Mouse (Mus musculus) ES-CJ7 (cell line): ENCODE data around the gene Spon1.

ENCODE experiments used
- DNase-seq: peaks from one replicate; pipeline ENCODE4 v3.0.0; 2011; ENCODE audit warnings: low read depth, low spot score

Gene Spon1

DNA sequence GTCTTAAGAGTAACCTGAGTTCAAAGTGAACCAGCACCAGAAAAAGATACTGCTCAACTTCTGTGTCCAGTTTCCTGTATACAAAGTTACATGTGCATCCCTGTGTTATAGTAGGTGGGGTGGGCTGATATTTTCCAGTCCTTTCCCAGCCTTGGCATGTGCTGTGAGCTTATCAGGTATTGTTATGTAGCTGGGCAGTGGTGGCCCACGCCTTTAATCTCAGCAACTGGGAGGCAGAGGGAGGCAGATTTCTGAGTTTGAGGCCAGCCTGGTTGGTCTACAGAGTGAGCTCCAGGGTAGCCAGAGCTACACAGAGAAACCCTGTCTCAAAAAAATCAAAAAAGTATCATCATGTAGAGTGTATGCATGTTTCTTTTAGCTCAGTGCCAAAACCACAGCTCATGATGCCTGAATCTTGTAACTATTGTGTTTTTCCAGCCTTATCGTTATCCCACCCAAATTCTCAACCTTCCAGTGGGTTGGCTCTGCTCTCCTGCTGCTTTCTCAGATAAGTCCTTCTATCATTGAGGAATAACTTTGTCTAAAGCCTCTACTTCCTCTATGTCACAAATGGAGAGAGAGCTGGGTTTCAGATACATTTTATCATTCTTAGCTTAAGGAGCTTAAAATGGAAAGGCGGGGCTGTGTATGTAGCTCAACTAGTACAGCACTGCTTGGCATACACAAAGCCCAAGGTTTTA is 137.5 kb downstream of the Spon1 start:
- DNase-seq: no peak

DNA sequence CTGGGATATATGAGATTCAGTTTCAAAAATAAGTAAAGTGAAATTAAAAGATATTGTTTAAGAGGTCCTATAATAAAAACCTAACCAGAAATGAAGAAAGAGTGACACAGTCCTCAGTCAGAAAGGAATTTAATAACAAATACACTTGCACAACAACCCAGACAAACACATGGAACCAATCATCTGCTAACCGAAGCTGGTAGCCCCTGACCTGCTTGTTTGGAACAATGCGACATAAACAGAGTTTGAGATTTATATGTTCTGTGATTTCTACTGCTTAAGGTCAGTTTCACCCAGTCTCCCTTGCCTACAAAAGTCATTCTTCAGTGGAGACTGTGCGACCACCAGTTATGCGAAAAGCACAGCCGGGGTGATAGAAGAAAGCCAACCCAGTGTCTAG is 138.1 kb downstream of the Spon1 start:
- DNase-seq: no peak

DNA sequence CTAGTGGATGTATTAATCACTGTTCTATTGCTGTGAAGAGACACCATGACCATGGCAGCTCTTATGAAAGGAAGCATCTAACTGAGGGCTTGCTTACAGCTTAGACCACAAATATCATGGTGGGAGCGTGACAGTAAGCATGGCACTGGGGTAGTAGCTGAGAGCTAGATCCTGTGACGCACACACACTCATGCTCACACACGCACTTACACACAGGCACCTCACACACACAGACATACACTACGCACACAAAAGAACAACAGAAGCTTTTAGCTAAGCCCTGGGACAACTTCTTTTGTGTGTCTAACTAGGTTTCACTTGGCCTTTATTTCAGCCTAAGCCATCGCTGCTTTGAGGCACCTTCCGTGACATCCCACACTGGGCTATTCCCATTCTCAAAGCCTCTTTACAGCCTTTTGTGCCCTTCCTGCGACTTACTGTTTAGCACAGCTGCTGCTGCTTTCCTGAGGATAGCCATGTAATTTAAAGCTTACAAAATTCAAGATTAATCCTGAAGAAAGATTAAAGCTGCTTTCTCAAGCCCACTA is 138.6 kb downstream of the Spon1 start:
- DNase-seq: no peak

DNA sequence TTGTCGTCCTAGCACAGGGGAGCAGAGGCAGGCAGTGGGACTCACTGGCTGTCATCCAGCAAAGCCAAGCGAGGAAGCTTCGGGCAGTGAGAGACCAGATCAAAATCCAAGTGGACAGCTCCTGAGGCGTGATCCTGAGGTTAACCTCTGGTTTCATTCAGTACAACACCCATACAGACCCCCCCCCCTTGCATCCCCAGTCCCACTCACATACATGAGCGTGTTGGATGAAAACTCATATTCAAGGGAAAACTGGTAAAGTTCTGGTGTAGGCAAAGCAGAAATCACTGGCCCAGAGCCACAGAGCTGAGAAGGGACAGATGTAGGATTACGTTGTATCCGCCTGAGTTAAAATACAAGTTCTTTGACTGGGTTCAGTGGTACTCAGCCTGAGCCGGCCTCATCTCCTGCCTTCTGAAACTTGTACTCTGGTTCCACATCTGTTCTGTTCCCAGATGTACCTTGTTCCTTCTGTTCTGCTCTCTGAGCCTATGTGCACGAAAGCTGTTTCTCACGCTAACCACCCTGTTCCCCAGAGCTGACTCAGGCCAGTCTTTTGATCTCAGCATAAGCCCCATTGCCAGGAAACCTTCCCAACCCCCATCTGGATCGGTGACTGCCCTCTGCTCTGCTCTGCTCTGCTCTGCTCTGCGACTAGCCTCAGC is 143.5 kb downstream of the Spon1 start:
- peak; percentile 43 for DNase-seq

DNA sequence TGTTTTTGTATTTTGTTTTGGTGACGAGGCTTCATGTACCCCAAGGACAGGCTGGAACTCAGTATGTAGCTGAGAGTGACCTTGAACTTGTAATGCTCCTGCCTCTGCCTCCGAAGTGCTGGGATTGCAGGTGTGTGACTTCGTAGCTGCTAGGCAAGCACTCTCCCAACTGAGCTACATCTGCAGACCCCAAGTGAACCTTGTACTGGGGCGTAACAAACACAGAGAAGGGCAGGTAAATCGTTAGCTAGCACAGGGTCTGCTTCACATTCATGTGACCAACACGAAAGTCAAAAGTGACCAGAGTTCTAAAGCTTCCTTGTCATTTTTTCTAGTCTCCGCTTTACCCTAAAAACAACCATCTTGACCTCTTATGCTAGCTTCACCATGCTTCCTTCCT is 145.1 kb downstream of the Spon1 start:
- DNase-seq: peak; percentile 38

DNA sequence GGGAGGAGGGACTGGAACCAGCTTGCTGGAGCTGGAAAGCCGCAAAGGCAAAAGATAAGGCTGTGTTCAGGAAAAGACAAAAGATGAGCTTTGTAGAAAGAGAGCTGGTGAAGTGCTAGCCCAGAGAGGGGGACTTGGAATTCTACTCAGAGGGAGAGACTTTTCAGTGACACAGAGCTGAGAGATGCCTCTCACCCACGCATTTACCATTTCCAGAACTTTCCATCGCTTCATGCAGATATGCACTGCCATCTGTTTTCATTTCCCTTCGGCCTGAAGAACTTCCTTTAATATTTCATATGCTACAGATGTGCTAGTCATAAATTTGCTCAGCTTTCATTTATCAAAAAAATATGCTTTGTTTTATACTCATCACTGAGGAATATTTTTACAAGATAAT is 150.1 kb downstream of the Spon1 start:
- DNase-seq: no peak

DNA sequence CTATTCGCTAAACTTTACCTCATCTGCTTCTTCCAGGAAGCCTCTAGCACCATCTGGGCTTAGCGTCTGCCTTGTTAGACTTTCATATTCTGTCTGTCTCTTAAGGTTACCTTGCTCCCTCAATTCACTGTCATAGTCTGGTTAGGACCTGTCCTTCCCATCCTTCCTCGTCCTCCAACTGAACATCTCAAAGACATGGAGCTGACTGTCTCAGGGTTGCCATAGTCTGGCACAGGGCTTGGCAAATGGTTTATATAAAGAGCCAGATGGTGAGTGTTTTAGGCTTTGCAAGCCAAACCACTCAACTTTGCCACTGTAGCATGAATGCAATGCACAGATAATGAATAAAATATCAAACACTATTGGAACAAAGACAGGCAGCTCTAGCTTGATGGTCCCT is 153.1 kb downstream of the Spon1 start:
- DNase-seq: no peak

DNA sequence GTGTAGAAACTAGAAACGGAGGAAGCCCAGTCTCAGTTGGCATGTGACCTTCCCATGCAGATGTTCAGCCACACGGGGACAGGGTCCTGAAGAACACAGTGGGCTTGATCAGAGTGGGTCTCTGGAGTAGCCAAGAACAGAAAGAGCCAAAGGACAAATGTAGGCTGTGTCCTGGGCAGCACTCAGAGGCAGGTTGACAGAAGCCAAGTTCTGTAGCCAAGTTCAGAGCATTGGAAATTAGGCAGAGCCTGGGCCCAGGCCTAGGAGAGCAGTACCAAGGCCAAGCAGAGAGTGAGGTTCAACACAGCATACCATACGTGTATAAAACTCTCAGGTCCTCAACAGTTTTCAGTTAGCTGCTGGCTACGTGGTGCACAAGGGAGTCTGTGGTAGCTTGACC is 153.7 kb downstream of the Spon1 start:
- no peak for DNase-seq

DNA sequence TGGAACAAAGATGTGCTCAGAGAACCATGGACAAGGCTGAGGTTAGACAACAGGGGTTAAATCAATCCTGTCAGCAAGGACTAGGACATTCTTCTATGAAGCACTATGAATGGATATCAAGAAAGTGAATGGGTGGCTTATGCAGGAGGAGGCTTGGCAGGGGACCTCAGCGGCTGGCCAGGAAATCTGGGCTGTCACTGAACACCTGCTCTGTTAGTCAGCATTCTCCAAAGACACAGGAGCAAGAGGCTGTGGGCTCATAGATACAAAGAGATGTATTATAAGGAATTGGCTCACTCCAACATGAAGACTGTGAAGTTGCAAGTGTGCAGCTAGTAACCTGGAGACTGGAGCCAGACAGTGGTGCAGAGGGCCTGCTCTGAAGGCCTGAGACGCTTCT is 154.3 kb downstream of the Spon1 start:
- no peak for DNase-seq

DNA sequence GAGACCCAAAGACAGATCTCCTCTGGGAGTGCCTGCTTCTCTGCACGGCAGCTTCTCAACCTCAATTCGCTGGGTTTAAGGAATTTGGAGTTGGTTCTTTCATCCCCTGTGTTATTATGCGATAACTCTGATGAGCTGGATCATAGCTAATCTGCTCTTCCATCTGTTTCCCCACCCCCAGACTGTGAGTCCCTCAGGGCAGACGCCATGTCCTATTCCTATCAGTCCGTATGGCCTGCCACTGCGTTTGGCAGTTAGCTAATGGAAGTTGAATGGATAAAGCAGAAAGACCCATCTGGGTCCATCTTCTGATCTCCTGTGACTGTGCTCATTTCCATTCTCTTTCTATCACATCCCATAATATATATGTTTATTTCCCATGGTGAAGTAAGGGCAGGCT is 158.8 kb downstream of the Spon1 start:
- DNase-seq: no peak

DNA sequence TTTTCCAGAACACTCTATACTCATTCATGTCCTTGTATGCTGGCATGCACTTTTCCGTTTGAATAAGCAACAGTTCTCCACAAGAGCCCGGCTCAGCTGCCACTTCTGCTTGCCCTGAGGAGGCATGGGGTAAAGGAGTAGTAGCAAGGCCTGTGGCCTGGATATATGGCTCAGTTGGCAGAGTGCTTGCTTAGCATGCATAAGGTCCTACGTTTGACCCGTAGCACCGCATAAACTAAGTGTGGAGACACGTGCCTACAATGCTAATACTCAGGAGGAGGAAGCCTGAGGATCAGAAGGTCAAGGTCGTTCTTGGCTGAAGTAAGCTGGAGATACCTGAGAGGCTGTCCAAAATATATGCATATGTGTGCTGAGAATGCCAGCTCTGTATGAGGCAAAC is 185.1 kb downstream of the Spon1 start:
- no peak for DNase-seq

DNA sequence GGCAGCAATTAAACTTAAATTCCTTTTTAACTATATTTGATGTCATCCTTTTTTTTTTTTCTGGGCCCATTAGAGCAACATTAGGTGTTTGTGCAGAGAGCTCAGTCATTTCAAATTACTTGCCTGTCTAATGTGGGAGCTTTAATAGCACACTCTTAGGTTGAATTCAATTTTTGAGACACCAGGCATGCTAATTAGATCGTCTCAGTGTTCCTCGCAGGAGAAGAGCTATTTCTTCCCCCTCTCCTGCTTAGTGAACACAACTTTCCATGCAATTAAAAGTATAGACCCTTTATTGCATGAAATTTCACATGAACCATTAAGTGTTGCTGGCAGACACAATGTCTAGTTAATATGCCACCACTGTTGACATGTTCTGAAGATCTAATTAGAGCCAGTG is 189.6 kb downstream of the Spon1 start:
- DNase-seq: no peak

DNA sequence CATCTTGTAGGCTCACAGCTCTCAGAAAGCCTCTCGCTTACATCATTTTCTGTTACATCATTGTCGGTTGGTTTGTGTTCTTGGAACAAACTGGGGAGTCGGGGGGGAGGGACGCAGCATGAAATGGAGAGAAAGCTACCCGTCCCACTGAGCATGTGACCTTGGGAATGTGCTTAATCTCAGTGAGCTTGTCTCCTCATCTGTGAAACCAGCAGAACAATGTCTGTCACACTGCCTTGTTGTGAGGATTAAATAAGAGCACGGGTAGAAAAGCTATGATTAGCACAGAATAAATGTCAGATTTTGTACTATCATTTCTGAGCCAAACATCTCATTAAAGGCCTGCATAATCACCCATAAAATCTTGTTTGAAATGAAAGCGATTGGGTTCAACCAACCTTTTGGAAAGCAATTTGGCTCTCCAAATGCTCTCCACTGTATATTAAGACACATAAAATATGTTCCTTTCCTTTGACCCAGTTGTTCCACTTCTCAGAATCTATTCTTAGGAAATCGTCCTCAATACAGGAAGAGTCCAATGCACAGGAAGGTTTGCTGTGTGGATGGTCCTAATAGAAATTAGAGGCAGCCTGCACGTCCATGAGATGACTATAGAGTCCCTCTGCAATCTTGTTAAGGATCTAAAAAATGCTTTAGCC is 195.2 kb downstream of the Spon1 start:
- DNase-seq: no peak

DNA sequence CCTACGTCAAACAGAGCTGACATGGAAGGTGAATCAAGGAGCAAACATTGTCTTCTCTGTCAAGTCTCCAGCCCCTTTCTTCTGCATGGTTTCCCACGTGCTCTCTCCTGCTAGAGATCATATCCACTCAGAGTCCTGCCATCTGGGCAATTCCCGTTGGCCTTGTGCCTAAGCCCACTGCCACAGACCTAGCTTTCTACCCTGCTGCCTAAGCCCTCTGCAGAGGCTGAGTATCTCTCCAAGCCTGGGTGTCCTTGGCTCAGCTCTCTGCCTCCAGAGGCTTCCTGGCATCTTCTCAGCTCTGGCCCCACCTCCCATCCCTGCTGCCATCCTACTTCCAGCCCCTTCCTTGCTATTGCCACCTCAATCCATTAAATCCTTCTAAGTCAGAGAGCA is 195.7 kb downstream of the Spon1 start:
- no peak for DNase-seq

DNA sequence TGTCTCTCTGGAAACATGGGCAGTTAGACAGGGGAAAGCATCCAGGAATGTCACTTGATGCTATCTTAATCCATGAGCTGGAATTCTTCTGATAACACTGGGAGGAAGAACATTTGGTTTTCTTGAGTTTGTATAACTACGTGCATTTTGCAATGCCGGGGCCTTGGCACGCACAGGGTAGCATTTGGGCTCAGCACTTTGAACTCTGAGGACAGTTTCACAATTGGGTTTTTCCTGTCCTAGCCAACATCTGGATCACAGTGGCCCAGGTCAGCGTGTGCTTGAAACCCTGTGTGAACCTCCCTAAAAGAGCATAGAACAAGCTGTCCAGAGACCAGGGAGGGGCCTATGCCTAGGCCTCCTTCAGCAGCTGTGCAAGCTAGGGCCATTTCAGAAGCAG is 196.3 kb downstream of the Spon1 start:
- no peak for DNase-seq

DNA sequence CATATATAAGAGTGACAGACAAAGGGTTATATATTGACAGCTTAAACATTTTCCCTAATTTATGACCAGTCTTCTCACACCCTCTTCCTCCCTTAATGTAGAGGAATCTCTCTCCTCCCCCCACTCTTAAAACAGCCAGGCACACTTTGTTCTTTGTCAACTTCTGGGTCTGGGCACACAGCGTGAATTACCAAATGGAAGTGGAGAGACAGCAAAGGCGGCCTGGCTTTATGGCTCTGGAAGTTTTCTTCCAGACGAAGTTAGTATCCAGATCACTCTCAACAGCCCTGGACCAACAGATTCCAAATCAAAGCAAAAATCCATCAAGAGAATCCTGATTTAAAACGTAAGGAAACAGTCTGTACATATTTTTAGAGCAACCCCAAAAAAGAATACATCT is 198.0 kb downstream of the Spon1 start:
- no peak for DNase-seq

DNA sequence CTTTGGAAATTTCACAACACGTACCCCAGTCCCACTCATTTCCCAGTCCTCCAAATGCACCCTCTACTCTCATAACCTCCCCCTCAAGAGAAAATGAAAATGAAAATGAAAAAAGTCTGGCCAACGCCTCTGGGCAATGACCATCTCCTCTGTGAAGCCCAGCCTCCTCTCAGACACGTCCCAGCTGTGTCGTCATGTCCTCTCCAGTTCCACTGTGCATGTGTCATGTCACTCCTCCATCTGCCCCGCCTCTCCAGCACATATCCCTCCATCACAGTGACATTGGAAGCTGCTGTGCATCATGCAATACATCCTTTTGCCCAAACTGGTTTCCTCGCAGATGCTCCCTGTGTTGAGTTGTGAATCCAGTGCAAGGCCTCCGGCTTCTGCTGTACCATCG is 199.8 kb downstream of the Spon1 start:
- no peak for DNase-seq

DNA sequence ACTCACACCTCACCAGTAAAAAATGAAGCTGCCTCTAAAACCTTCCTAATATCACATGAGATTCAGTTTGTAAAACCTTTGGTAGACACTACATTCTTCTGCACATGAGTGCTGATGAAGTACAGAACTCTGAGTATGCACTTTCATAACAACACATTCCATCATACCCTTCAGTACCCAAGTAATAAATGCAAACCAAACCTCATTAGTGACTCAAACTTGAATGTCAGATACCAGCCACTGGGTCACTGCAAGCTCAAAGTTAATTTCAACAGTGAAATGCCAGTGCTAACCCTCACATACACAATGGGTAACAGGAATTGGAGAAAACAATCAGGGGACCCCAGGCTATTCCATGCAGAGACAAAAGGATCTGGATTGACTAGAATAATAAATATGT is 203.4 kb downstream of the Spon1 start:
- no peak for DNase-seq

DNA sequence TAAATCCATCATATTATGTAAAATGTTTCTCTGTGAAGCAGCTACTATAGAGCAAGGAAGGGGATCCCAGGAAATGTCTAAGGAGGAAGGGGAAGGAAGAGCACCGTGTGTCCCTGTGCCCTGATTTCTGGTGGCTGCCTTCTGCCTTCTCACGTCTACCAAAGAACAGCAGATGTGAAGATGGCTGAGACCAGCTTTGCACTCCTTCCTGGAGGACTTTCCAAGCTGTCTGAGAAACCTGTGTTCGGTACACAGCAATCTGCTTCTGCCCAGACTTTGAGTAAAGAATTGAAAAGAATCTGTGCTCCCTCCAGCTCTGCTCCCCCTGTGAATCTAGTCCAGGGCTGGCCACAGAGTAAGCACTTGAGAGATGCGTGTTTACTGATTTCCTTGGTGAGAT is 206.7 kb downstream of the Spon1 start:
- no peak for DNase-seq

DNA sequence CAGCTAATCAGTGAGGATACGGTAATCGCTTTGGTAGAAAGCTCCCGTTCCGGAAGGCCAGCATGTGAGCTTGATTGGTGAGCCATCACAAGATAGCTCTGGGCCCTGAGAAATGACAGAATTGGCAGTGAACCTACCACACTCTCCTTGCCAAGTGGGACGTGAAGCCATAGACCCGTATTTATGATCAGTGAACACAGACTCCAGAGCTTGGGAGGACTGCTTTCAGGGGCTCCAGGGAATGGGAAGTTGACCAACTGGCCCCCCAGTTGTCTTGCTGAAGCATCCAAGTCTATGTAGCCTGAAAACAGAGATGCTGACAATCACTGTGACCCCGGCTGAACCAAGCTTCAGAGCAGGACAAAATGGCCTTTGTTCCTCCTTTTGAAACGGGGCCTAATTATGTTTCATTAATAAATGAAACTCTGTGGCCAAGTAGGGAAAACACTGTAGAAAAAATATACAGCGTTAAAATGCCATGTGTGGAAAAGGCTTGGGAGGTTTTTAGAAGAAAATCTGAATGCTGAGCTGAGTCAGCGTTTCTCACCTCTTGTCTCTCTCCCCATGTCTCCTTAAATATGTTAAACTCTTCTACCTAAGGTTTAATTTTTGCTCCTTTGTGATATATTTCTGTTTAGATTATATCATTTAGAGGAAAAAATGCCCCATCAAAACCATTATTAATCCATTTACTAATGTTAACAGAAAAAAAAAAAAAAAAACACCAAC is 220.8 kb downstream of the Spon1 start:
- DNase-seq: no peak

DNA sequence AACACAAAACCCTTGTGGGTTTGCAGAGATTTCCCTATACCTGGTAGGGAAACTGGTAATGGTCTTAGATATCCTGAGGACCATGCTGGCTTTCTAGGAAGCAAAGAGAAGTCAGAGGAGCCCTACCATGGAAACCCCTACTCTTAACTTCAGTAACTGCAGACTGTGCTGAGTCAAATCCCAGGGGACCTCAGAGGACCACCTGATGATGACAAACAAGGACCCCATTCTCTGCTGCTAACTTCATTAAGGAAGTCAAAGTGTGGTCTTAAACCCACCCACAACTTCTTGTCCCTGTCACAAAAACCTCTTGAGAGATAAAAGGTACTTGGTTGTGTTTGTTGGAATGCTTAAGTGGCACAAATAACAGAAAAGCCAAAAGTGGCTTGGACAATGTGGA is 222.4 kb downstream of the Spon1 start:
- no peak for DNase-seq

DNA sequence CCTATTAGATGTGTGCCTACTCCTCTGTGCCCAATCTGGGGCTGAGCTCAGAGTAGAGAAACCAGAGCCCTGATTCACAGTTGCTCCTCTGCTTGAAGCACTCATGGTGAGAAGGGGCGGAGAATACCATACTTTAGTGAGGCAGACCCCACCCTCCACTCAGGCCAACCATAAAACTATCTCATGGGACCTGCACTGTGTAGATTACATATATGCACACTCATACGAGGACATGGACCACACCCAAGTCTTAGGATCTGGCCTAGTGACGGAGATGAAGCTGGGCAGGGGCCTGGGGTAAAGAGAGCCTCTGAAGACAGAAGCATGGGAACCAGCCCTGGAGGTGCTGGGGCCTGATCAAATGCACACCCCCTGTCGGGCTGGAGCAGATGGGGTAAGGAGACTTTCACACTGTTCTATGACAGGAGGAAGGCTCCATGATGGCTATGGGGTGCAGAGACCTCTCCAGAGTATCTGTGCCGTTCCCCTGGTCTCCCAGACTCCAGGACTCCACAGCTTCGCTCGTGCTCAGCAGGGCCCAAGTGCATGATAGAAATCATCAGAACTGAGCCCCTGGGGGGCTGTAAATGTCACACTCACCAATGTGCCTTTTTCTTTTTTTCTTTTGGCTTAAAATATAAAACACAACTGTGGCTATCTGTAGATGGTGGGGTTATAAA is 232.0 kb downstream of the Spon1 start:
- DNase-seq: no peak
